Mouse (Mus musculus) thymus, adult 2 months (tissue): ENCODE data around the gene Ggt1. TPM values are rescaled to one million over a fixed set of nuclear protein-coding genes. Genes with fewer than 3 reads are reported as not detected.

Source experiments
- DNase-seq: peaks from one replicate; pipeline ENCODE4 v3.0.0; 2021
- H3K27ac ChIP-seq: fragments of 200-500 bp; 2 replicates; pipeline ENCODE4 v1.5.1; 2012; ENCODE audit warnings: low read length, control low read depth; ENCODE audit not compliant: control insufficient read depth, insufficient read depth
- H3K27me3 ChIP-seq: fragments of 200-500 bp; 2 replicates; pipeline ENCODE4 v1.6.1; 2012; ENCODE audit warnings: mild to moderate bottlenecking, low read length, moderate library complexity, mixed read lengths; ENCODE audit not compliant: control insufficient read depth, insufficient read depth
- H3K36me3 ChIP-seq: fragments of 200-500 bp; 2 replicates; pipeline ENCODE4 v1.6.1; 2012; ENCODE audit warnings: mild to moderate bottlenecking, low read length, moderate library complexity; ENCODE audit not compliant: control insufficient read depth, insufficient read depth
- H3K4me1 ChIP-seq: fragments of 200-500 bp; replicated peaks from 2 replicates; pipeline ENCODE4 v1.6.1; 2012; ENCODE audit warnings: low read length; ENCODE audit not compliant: control insufficient read depth, insufficient read depth
- H3K4me3 ChIP-seq: fragments of 200-500 bp; 2 replicates; pipeline ENCODE4 v1.5.1; 2012; ENCODE audit warnings: mild to moderate bottlenecking, low read length, control low read depth, moderate library complexity; ENCODE audit not compliant: control insufficient read depth, insufficient read depth
- CTCF ChIP-seq: fragments of 200-500 bp; IDR thresholded peaks from 2 replicates; pipeline ENCODE4 v1.5.1; 2012; ENCODE audit warnings: mild to moderate bottlenecking, control low read depth, low read length, moderate library complexity, borderline replicate concordance; ENCODE audit not compliant: control insufficient read depth, poor library complexity, insufficient read depth; ENCODE audit errors: extremely low read depth
- POLR2A ChIP-seq: fragments of 200-500 bp; IDR thresholded peaks from 2 replicates; pipeline ENCODE4 v1.6.1; 2012; ENCODE audit warnings: mild to moderate bottlenecking, low read length, control low read depth, moderate library complexity; ENCODE audit not compliant: control insufficient read depth, poor library complexity, insufficient read depth; ENCODE audit errors: extremely low read depth
- WGBS: fragments of 180-500 bp; shearing (Covaris S2); methylation state at CpG from one replicate; pipeline ENCODE4 v1.1.7; 2018; 5-methylcytosine and 5-hydroxymethylcytosine counted together
- polyA plus RNA-seq: library from polyadenylated mRNA; depleted of rRNA; stranded (reverse); fragments of >200 nt; gene quantifications from 2 replicates; pipeline ENCODE4 v1.2.3, GENCODE M21; 2012; rRNA removed

Ggt1 gene
- polyA plus RNA-seq: 5.6 and 6.9 TPM in 2 replicates

DNA sequence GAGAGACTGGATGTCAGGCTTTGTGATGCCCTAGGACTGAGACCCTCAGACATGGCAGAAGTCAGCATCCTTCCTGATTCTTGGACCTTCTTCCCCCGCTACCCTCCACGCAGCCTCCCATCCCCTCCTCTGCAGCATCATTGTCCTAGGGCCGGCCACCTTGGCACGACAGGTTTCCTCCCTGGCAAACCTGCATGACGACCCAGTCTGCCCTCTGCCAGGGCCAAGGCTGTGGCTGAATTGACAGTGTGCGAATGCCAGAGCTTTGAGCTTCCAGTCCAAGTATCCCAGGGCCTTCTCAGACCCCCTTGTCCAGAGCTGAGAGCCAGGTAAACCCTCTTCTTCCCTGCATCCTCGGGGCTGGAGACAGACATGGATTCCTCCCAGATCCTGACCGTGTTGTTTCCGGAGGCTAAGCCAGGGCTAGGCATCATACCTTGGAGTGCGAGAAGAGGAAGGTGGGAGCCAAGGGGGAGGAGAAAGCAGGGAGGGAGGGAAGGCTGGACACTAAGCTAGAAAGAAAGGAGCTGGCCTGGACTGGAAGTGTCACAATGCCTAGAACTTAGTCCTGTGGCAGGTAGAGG lies at the start of gene Ggt1:
Gene Ggt1, plus strand, starts transcription at position 534 of the 584 bp plus-strand sequence.
- DNase-seq: no peak
- peaks cover 38% of the 10 kb centered on the region for H3K4me1 ChIP-seq
- H3K36me3 ChIP-seq: no peaks in the 10 kb centered on the region
- H3K4me3 ChIP-seq: no peak within 1 kb of the TSS
- peaks cover 17% of the 10 kb centered on the region for H3K27me3 ChIP-seq
- no peak within 1 kb of the TSS for H3K27ac ChIP-seq
- WGBS: 91% methylated on average over 10 of the region's 10 CpGs
- TF ChIP-seq POLR2A (no peak), CTCF (no peak)

DNA sequence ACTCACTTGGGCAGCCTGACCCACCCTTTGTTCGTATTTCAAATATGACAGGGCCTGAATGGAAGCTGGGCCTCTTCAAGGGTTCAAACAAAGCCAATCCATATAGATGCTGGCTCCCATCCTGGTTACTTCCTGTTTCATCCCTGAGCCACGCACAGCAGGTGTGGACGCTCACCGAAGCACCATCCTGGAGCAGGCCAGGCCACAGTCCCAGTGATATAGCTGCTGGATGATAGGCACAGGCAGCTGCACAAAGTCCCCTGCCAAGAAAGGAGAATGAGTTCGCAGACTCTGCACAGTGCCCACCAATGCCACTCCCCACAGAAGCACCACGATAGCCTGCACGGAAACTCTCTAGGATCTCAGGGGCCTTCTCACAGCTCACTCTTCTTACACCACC lies 49.5 kb upstream of the Ggt1 start:
- no peak overlapping the region for H3K27ac ChIP-seq
- peaks cover 40% of the 10 kb centered on the region for H3K36me3 ChIP-seq

DNA sequence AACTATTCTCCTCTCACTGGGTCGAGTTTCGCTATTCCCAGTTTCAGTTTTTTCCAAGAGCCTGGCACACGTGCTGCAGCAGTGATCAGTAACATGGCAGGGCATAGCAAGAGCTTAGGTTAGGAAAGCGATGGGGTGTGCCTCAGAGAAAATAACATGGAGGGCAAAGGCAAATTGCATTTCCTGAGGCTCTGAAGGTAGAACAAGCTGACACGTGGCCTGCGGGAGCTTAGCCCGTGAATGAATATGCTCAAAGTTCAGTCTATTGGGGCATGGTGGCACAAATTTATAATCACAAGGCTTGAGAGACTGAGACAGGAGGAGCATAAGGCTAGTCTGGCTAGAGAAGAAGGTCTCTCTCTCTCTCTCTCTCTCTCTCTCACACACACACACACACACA lies 48.6 kb upstream of the Ggt1 start:
- TF ChIP-seq POLR2A (no peak), CTCF (no peak)
- WGBS: 93% methylated on average over 7 of the region's 7 CpGs
- Histone ChIP-seq H3K27me3 (no peaks in the 10 kb centered on the region), H3K4me3 (no peak overlapping the region), H3K36me3 (peaks cover 38% of the 10 kb centered on the region), H3K27ac (no peak overlapping the region), H3K4me1 (peaks cover 12% of the 10 kb centered on the region)
- DNase-seq: no peak

More for the DNA sequence above, 49.5 kb upstream of the Ggt1 start:
- no peak overlapping the region for H3K4me3 ChIP-seq
- no peak for DNase-seq
- peaks cover 12% of the 10 kb centered on the region for H3K4me1 ChIP-seq
- no peak for TF ChIP-seq CTCF
- TF ChIP-seq POLR2A: no peak
- H3K27me3 ChIP-seq: no peaks in the 10 kb centered on the region
- WGBS: 96% methylated on average over 7 of the region's 7 CpGs

DNA sequence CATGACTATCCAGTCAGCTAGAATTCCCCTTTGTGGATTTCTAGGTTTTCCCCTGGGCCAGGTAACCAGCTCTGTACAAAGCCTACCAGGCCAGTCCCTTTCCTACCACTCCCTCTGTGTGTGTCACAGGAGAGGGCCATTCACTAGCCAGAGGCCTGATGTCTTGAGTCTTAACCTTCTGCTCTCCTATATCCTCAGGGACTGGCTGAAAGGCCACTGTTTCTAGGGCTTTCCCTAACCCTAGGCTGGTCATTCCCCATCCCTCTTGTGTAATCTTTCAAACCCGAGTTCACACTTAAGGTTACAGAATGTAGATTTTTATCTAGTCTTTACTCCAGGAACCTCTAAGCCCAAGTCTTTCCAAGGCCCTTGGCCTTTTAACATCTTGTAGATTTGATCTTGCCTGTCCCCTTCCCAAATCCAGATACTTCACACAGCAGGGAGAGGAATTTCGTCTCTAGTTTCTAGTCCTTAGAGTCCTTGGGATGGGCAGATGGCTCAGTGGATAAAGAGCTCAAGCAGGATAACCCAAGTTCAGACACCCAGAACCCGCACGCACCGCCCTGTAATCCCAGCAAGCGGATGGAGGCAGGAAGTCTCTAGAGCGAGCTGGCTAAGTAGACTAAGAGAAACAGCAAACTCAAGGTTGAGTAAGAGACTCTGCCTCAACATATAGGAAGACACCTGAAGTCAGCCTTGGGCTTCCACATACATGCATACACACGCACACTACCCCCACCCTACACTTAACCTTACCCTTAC lies 47.9 kb upstream of the Ggt1 start:
- no peak overlapping the region for H3K4me3 ChIP-seq
- no peak overlapping the region for H3K27ac ChIP-seq
- peaks cover 31% of the 10 kb centered on the region for H3K36me3 ChIP-seq
- WGBS: 93% methylated on average over 8 of the region's 8 CpGs
- H3K4me1 ChIP-seq: peaks cover 12% of the 10 kb centered on the region
- DNase-seq: no peak
- no peak for TF ChIP-seq CTCF
- TF ChIP-seq POLR2A: no peak
- H3K27me3 ChIP-seq: no peaks in the 10 kb centered on the region

DNA sequence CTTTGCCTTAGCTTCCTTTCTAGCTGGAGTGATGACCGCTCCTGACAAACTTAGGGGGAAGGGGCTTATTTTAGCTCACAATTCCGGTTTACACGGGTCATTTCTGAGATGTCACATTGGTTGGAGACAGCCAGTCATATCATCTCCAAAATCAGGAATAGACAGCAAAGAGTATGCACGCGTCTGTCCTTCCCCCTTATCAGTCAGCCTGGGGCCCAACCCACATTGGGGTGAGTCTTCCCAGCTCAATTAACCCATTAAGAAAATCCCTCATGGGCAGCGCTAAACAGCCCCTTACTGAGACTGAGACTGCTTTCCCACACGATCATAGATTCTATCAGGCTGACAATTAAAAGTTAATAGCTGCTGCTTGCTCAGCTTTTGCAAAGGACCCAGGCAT lies 47.0 kb upstream of the Ggt1 start:
- Histone ChIP-seq H3K4me3 (no peak overlapping the region), H3K27ac (no peak overlapping the region), H3K36me3 (peaks cover 22% of the 10 kb centered on the region), H3K27me3 (no peaks in the 10 kb centered on the region), H3K4me1 (peaks cover 12% of the 10 kb centered on the region)
- no peak for DNase-seq
- 84% methylated on average over 7 of the region's 7 CpGs for WGBS
- TF ChIP-seq POLR2A: no peak
- TF ChIP-seq CTCF: no peak

DNA sequence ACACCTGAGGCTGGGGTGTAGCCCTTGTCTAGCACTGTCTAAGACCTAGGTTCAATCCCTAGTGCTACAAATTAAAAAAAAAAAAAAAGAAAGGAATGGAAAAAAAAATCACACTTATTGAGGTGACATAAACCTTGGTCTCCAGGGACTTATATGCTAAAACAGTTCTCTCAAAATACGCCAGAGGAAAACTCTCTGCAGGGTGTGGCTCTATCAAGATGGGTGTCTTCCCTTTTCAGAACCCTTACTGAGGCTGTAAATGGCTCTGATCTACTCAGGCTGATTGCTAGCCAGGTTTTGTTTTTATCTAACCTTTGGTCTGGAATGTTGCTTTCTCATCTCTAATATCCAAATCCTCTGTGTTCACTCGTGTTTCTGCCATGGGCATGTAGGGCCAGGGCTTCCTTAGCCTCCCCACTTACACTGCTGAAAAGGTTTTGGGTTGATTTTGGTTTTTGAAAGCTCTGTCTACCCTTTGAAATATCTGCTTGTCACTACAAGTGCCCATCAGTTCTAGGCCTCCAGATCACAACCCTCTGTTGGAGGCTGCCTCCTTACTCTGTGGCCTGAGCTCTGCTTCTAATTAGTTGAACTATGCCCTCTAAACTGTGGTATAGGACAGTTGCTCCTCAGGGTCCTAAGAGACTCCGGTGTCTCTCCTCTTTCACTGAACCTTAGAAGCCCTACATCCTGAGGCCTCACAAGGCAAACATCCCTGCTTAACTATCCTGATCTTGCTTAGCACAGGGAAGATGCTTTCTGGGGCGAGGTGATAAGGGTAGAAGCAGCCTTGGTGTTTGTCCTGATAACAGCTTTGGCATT lies 46.0 kb upstream of the Ggt1 start:
- TF ChIP-seq CTCF (no peak), POLR2A (no peak)

More for the DNA sequence above, 46.0 kb upstream of the Ggt1 start:
- DNase-seq: no peak
- peaks cover 16% of the 10 kb centered on the region for H3K36me3 ChIP-seq
- H3K4me3 ChIP-seq: no peak overlapping the region
- no peaks in the 10 kb centered on the region for H3K27me3 ChIP-seq
- H3K4me1 ChIP-seq: peaks cover 12% of the 10 kb centered on the region
- H3K27ac ChIP-seq: no peak overlapping the region
- WGBS: 94% methylated on average over 4 of the region's 4 CpGs
